Mouse (Mus musculus) spleen, adult 18-20 months (tissue): ENCODE results near the gene Plekhj1.
"Not testable (repeated sequence)": the region's sequence is repeated elsewhere in the genome, so short reads cannot be mapped to it uniquely, and the experiment has no call there.

Source experiments
- DNase-seq, 2 experiments: peaks; one replicate each; pipeline ENCODE4 v3.0.0; 2022; ENCODE audit warnings: mixed read lengths in 2 of 2

Plekhj1 gene

GRCm38 (mm10) chr10:80826151-80827062, 28.0 kb upstream of the Plekhj1 start, which contains the start of gene Oaz1:
Gene Oaz1, plus strand, starts transcription at chr10:80826656.
- peak; percentile 97 to 98 for DNase-seq

- no peak for DNase-seq
These were observed 26.4 kb upstream of the Plekhj1 start for GRCm38 (mm10) chr10:80824827-80825226.

GRCm38 (mm10) chr10:80823847-80824643, 25.6 kb upstream of the Plekhj1 start:
- peak in 1 of 2 experiments; percentile 32 for DNase-seq

- DNase-seq = no peak
These were observed 24.9 kb upstream of the Plekhj1 start for GRCm38 (mm10) chr10:80823316-80823715.

GRCm38 (mm10) chr10:80822528-80822927, 24.1 kb upstream of the Plekhj1 start:
- no peak for DNase-seq

DNA sequence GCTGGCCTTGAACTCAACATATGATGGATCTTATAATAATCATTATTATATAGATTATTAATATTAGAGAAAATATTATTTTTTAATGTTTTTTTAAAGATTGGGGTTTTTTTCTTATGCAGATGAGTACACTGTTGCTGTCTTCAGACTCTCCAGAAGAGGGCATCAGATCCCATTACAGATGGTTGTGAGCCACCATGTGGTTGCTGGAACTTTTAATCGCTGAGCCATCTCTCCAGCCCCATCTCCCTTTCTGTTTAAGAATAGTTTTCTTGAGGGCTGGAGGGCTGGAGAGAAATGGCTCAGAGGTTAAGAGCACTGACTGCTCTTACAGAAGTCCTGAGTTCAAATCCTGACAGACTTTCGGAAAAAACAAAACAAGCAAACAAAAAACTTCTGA, 23.6 kb upstream of the Plekhj1 start:
- no peak for DNase-seq

DNA sequence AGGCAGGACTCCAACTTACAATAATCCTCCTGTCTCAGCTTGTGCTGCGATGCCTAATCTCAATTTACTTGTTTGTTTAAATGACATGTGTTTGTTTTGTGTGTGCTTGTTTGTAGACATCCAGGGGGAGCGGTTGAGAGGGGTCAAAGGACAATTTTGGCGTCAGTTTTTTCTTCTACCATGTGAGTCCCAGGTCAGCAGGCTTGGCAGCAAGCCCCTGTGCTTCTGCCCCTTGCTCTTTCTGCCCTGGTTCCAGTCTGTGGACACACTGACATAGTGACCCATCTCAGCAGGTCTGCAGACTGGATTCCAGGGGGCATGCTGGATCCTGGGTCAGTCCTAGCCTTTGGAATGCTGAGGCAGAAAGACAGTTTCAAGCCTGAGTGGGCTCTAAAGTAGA, 21.0 kb upstream of the Plekhj1 start:
- DNase-seq = no peak

GRCm38 (mm10) chr10:80818599-80819281, 20.3 kb upstream of the Plekhj1 start:
- DNase-seq = no peak

DNA sequence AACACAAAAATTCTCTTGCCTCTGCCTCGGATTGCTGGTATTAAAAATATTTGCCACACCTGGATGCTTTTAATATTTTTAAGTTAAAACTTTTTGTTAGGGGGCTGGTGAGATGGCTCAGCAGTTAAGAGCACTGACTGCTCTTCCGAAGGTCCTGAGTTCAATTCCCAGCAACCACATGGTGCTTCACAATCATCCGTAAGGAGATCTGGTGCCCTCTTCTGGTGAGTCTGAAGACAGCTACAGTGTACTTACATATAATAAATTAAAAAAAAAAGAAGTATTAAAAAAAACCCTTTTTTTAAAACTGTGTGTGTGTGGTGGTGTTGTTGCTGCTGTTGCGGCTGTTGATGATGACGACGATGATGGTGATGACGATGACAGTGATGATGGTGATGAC, 19.5 kb upstream of the Plekhj1 start:
- not testable (repeated sequence) for DNase-seq

DNA sequence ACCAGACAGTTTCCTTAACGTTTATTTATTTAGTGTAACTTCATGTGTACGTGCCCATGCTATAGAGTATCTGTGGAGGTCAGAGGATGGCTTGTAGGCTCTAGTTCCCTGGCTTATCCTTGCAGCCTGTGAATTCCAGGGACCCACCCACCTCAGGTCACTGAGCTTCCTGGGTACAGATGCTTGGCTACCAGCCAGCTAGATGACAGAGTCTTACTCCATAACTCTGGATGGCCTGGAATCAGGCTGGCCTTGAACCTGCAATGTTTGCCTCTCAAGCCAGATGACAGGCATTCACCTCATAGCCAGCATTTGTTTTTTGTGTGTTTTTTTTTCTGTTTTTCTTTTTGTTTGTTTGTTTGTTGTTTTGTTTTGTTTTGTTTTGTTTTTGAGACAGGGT, 18.7 kb upstream of the Plekhj1 start:
- DNase-seq = no peak

- DNase-seq = not testable (repeated sequence)
These were observed 17.9 kb upstream of the Plekhj1 start for GRCm38 (mm10) chr10:80816303-80816702.

DNA sequence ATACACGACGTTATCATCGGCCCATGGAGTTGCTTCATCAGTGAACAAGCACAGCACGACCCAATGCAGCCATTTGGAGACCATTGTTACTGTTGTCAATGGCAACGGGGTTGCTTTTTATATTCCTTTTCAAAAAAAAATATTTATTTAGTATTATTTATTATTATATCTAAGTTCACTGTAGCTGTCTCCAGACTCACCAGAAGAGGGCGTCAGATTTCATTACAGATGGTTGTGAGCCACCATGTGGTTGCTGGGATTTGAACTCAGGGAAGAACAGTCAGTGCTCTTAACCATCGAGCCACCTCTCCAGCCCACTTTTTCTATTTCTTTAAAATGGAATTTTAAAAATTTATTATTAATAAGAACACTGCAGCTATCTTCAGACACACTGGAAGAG, 16.4 kb upstream of the Plekhj1 start:
- DNase-seq = no peak

DNA sequence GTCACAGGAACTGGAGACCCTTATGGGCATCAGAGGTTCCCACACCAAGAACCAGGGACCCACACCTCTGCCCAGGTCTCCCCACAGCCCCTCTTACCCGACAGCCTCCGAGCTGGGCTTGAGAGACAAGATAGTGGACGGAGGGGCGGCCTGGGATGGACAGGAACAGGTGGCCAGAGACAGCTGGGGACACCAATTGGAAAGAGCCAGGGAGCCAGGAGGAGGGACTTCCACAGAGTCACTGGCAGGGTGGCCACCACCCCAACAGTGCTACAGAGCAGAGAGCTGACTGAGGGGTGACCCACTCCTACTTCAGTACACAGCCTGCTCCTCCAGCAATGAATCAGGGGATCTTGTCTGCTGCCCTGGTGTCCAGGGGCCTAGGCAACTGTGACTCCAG, 14.9 kb upstream of the Plekhj1 start, which contains the start of gene Jsrp1:
Jsrp1 (minus strand) TSS at position 133 of the 400 bp plus-strand sequence.
- no peak for DNase-seq

DNA sequence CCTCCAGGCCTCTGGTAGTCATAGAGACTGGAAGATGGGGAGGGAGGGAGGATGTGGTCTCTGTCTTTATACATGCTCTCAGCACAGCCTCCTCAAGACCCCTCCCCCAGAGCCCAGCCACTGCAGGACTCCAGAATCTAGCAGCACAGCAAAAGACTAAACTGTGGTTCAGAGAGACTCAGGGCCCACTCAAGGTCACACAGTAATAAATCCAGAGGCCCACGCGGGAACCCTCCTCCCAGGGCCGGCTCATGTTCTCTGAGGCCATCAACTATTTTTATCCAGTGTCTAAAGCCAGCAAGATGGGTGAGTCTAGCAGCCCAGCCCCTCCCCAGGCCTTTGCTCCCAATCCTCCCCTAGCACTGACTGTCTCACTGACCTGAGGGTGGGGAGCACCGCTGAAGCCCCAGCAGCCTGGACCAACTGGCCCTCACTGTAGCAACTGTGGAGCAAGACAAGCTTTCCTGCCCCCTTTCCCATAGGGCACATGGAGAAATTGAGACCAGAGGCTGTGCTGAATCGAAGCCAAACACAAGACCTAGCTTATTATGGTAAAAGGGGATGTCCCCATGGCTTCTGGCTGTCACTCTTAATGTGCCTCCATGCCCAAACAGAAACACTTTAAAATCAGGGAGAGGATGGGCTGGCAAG, 14.1 kb upstream of the Plekhj1 start:
- no peak for DNase-seq

DNA sequence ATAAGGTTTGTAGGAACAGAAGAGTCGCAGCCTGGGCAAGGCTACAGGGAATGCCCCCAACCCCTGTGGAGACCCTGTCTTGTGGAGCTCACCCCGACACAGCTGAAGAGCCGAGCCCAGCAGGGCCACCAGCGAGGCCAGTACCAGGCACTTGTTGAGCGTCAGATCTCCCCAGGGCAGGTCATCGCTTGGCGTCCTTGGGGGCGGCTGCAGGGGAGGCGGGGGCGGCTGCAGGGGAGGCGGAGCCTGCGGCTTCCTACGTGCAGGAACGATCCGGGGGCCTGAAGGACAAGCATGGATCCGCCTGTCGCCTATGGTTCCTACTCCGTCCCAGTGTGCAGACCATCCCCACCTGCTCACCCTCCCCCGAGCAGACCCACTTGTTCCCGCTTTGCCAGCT, 11.7 kb upstream of the Plekhj1 start:
- DNase-seq = no peak

DNA sequence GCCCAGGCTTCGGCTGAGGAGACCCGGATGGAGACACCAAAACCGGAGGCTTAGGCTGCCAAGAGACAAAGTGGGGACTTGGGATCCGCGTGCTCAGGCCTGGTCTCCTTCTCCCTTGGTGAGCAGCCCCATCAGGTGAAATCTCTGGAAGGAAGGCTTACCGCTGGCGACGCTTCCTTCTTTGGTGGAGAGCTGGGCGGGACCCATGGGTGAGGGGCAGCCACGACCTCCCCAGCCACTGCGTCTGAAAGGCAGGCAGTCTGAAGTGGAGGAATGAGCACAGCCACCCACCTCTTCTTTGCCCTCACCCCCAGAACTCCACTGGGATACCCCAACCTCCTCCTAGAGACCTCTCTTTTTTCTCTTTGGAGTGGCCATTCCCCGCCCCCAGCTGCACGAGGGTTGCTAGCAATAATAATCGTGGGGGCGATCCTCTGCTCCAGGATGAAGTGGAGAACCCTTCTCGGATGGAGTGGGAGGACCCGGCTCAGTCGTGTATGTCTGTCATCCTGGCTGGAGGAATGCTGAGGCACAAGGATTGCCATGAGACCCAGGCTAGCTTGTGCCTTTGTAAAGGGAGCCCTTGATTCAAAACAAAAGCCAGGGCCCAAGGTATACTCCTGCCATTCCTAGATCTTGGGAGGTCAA, 10.7 kb upstream of the Plekhj1 start:
- no peak for DNase-seq

DNA sequence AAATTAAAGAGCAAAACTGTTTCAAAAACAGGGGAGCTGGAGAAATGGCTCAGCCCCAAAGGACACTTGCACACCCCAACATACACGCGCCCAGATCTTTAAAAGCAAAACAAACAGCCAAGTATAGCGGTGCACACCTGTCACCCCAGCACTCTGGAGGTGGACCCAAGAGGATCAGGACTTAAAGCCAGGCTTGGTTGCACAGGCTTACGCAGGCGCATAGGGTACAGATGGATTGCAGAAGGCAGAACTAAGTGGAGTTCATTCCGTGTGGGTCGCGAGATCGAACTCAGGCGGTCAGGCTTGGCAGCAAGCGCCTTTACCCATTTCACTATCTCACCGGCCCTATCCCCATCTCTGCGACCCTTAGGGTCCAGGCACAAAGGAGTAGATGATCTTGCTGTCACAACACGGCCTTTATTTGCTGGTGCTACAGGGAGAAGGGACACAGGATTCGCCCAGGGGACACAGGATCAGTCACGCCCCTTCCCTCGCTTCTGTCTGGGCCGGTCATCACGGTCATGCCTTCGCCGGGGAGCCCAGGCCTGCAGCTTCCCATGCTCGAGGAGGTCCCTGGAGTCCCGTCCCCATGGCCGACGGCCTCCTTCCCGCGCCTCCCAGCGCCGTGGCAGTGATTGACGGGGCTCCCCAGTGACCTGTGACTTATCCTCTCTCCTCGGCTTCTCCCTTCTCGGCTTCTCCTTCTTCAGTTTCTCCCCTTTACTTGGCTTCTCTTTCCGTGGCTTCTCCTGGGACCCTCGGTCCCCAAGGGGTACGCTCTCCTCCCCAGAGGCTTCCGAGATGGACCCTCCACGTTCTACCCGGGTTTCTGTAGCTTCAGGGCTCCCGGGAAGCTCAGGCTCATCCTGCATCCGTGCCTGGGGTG, 9.9 kb upstream of the Plekhj1 start:
- DNase-seq = no peak

- DNase-seq = peak; percentile 42 to 50
These were observed 8.7 kb upstream of the Plekhj1 start for GRCm38 (mm10) chr10:80807057-80807627.

DNA sequence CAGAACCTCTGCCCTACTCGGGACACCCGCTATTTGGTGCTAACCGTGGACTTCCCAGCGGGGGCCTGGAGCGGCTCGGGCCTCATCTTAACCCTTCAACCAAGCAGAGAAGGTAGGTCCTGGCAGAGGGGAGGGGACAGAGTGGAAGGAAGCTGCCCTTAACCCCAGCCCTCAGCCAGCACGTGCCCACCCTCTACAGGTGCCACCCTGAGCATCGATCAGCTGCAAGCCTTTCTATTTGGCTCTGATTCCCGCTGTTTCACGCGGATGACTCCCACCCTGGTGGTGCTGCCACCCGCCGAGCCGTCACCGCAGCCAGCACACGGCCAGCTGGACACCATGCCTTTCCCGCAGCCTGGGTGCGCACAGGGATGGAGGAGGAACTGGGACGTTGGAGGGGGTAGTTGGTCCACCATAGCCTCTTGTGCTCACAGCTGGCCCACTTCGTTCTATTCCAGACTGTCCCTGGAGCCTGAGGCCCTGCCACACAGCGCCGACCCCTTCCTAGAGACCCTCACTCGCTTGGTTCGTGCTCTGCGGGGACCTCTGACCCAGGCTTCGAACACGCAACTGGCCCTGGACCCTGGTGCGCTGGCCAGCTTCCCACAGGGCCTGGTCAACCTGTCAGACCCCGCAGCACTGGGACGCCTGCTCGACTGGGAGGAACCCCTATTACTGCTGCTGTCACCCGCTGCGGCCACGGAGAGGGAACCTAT, 8.1 kb upstream of the Plekhj1 start:
- DNase-seq = no peak

DNA sequence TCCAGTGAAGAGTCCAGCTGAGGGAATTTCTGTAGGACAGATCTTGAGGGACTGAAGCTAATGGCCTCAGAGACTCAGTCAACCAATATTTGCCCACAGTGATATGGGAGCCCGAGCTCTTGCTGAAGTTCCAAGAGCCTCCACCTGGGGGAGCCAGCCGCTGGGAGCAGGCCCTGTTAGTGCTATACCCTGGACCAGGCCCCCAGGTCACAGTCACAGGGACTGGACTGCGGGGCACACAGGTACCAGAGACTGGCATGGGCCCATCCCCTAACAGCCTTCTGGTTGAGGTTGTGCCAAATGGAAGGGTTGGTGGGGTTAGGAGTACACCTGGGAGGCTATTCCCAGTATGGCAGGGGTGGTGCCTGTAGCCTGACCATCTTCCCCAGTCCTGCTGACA, 7.5 kb upstream of the Plekhj1 start:
- peak; percentile 47 to 77 for DNase-seq
